Mouse (Mus musculus): ENCODE measurements at regions not wholly inside any gene's neighbourhood (a gene's known extent, or its start where the extent isn't known, plus 50 kb on each side); places are given as distances from the start of the nearest gene placed in this dataset.

GRCm38 (mm10) chr2:128278124-128278432, 152.2 kb downstream of the Bcl2l11 start:
- TF ChIP-seq POLR2A (IDR thresholded peaks at IDR 0.05; ENCODE audit: extremely low read depth, insufficient read depth, low read length) (no peak), CTCF (IDR thresholded peaks at IDR 0.05; ENCODE audit: low read depth, low read length) (no peak)
